Mouse (Mus musculus) activated CD4-positive, CD25-positive, alpha-beta regulatory T cell, adult 4 months (primary cell): ENCODE measurements around the gene Fads2. TPM values are rescaled to one million over a fixed set of nuclear protein-coding genes. Genes with fewer than 3 reads are reported as not detected.

ENCODE experiments used
- ATAC-seq: one replicate; pipeline ENCODE4 v1.8.0; 2017
- polyA plus RNA-seq, 2 experiments: library from polyadenylated mRNA; unstranded; fragments of 100-300 nt; shearing (Covaris generic); gene quantifications; one replicate each; pipeline ENCODE4 v1.2.1; 2017

The Fads2 gene
- polyA plus RNA-seq, 2 experiments from 2014 or later = 0.19 to 0.29 TPM

GRCm38 (mm10) chr19:10012827-10013278, 88.7 kb downstream of the Fads2 start:
- no peak for ATAC-seq

Other genes starting within 250 kb of the Fads2 start
- gene Incenp, start 202.2 kb downstream of the Fads2 start, polyA plus RNA-seq = 10 to 100 TPM; 30.3 to 31.9 TPM
- 1,000 to 10,000 TPM; 1,834 to 2,304 TPM for gene Fth1, start 121.1 kb downstream of the Fads2 start, polyA plus RNA-seq
- not detected for gene Best1, start 100.1 kb downstream of the Fads2 start, polyA plus RNA-seq
- 1 to 10 TPM in 1 of 2 experiments, not detected in 1; 1.2 TPM for gene Rab3il1, start 100.1 kb downstream of the Fads2 start, polyA plus RNA-seq
- not detected for gene Fads3, start 60.2 kb downstream of the Fads2 start, polyA plus RNA-seq
- 1 to 10 TPM; 6.7 to 7.2 TPM for gene Fads1, start 81.1 kb upstream of the Fads2 start, polyA plus RNA-seq
- 100 to 1,000 TPM; 356 to 371 TPM for gene Tmem258, start 102.3 kb upstream of the Fads2 start, polyA plus RNA-seq
- 10 to 100 TPM; 51.7 to 76.7 TPM for gene Fen1, start 102.4 kb upstream of the Fads2 start, polyA plus RNA-seq
- gene Myrf, start 139.0 kb upstream of the Fads2 start, polyA plus RNA-seq = under 1 TPM in 1 of 2 experiments, not detected in 1; 0.09 TPM
- gene Dagla, start 203.1 kb upstream of the Fads2 start, polyA plus RNA-seq = under 1 TPM in 1 of 2 experiments, not detected in 1; 0.20 TPM